Mouse (Mus musculus) hindbrain, postnatal 0 days (tissue): ENCODE measurements around the gene Qpct. TPM values are rescaled to one million over a fixed set of nuclear protein-coding genes. Genes with fewer than 3 reads are reported as not detected.

Experiments used
- ATAC-seq: fragments of 200-750 bp; cut with Nextera tagmentation; 2 replicates; pipeline ENCODE4 v1.8.0; 2017; ENCODE audit warnings: mild to moderate bottlenecking, moderate TSS enrichment, moderate library complexity
- DNase-seq: peaks from one replicate; pipeline ENCODE4 v3.0.0-alpha.2; 2015; ENCODE audit warnings: low spot score
- H3K27ac ChIP-seq: fragments of 300-500 bp; sonication (generic); 2 replicates; pipeline ENCODE4 v1.5.1; 2014; ENCODE audit warnings: mild to moderate bottlenecking
- H3K27me3 ChIP-seq: fragments of 300-500 bp; sonication (generic); 2 replicates; pipeline ENCODE4 v1.6.1; 2014; ENCODE audit warnings: low read length, mixed read lengths; ENCODE audit not compliant: insufficient read depth
- H3K36me3 ChIP-seq: fragments of 300-500 bp; sonication (generic); 2 replicates; pipeline ENCODE4 v1.6.1; 2014; ENCODE audit warnings: low read length, mixed read lengths; ENCODE audit not compliant: insufficient read depth
- H3K4me1 ChIP-seq: fragments of 300-500 bp; sonication (generic); 2 replicates; pipeline ENCODE4 v1.6.1; 2014; ENCODE audit warnings: antibody characterized with exemption, low read length, mixed read lengths; ENCODE audit not compliant: insufficient read depth
- H3K4me2 ChIP-seq: fragments of 300-500 bp; sonication (generic); 2 replicates; pipeline ENCODE4 v1.6.1; 2014; ENCODE audit warnings: low read depth, mild to moderate bottlenecking, low read length, moderate library complexity, mixed read lengths
- H3K4me3 ChIP-seq: fragments of 300-500 bp; sonication (generic); 2 replicates; pipeline ENCODE4 v1.5.1; 2014; ENCODE audit warnings: low read length
- H3K9ac ChIP-seq: fragments of 300-500 bp; sonication (generic); replicated peaks from 2 replicates; pipeline ENCODE4 v1.6.1; 2014; ENCODE audit warnings: mild to moderate bottlenecking, low read length, moderate library complexity, mixed read lengths
- H3K9me3 ChIP-seq: fragments of 300-500 bp; sonication (generic); 2 replicates; pipeline ENCODE4 v1.6.1; 2016; ENCODE audit warnings: low read length, mixed read lengths
- CTCF ChIP-seq: IDR thresholded peaks from 2 replicates; pipeline ENCODE4 v1.5.1; 2016; ENCODE audit warnings: antibody characterized with exemption, control low read depth, low read depth
- WGBS: fragments of 180-500 bp; shearing (Covaris S2); extraction: QIAGEN DNeasy Blood & Tissue Kit; methylation state at CpG from one replicate; pipeline ENCODE4 v1.1.7; 2014; 5-methylcytosine and 5-hydroxymethylcytosine counted together
- polyA plus RNA-seq: library from polyadenylated mRNA; unstranded; fragments of >200 nt; fragmentation: Nextera tagmentation; extraction: Ambion mirVana; gene quantifications from 2 replicates; pipeline ENCODE4 v1.2.1, GENCODE M21; 2015
- total RNA-seq: library from RNA; depleted of rRNA; stranded (reverse); fragments of >200 nt; gene quantifications from 2 replicates; pipeline ENCODE4 v1.2.3, GENCODE M21; 2014; rRNA removed

Gene Qpct
- total and polyA plus RNA-seq, 2 experiments from 2014 or later = 30.8 to 37.3 TPM

GRCm38 (mm10) chr17:79119066-79119465, 67.4 kb downstream of the Qpct start:
- H3K9ac ChIP-seq = no peak overlapping the region
- no peaks in the 10 kb centered on the region for H3K4me1 ChIP-seq
- 77% methylated on average over 1 of the region's 1 CpGs for WGBS
- no peak overlapping the region for H3K4me2 ChIP-seq
- H3K9me3 ChIP-seq = 0 out of 2 replicates have a peak, but pooled peaks cover 5% of the 10 kb centered on the region
- no peak overlapping the region for H3K4me3 ChIP-seq
- no peaks in the 10 kb centered on the region for H3K27me3 ChIP-seq
- H3K27ac ChIP-seq = no peak overlapping the region
- ATAC-seq (no peak), DNase-seq (no peak)
- no peaks in the 10 kb centered on the region for H3K36me3 ChIP-seq
- no peak for TF ChIP-seq CTCF

- Histone ChIP-seq H3K4me1 (no peaks in the 10 kb centered on the region), H3K36me3 (no peaks in the 10 kb centered on the region), H3K27me3 (no peaks in the 10 kb centered on the region), H3K9me3 (0 out of 2 replicates have a peak, but pooled peaks cover 5% of the 10 kb centered on the region), H3K9ac (no peak overlapping the region), H3K4me3 (no peak overlapping the region), H3K4me2 (no peak overlapping the region), H3K27ac (no peak overlapping the region)
- TF ChIP-seq CTCF = no peak
- DNase-seq (no peak), ATAC-seq (no peak)
- 84% methylated on average over 3 of the region's 3 CpGs for WGBS
Measured at GRCm38 (mm10) chr17:79120269-79120668, 68.6 kb downstream of the Qpct start.

- Histone ChIP-seq H3K9ac (no peak overlapping the region), H3K4me2 (no peak overlapping the region), H3K9me3 (no peaks in the 10 kb centered on the region), H3K4me3 (no peak overlapping the region), H3K27ac (no peak overlapping the region), H3K27me3 (no peaks in the 10 kb centered on the region), H3K4me1 (no peaks in the 10 kb centered on the region), H3K36me3 (no peaks in the 10 kb centered on the region)
- TF ChIP-seq CTCF = no peak
- ATAC-seq = no peak
- no peak for DNase-seq
- 59% methylated on average over 8 of the region's 8 CpGs for WGBS
Measured at GRCm38 (mm10) chr17:79133740-79134139, 82.0 kb downstream of the Qpct start.

GRCm38 (mm10) chr17:79135826-79136225, 84.1 kb downstream of the Qpct start:
- H3K9ac ChIP-seq = no peak overlapping the region
- H3K4me3 ChIP-seq = no peak overlapping the region
- no peak overlapping the region for H3K4me2 ChIP-seq
- DNase-seq (no peak), ATAC-seq (no peak)
- H3K27me3 ChIP-seq = no peaks in the 10 kb centered on the region
- H3K27ac ChIP-seq = no peak overlapping the region; the same call in 1 of the 2 replicates
- no peaks in the 10 kb centered on the region for H3K9me3 ChIP-seq
- 75% methylated on average over 6 of the region's 6 CpGs for WGBS
- no peaks in the 10 kb centered on the region for H3K4me1 ChIP-seq
- H3K36me3 ChIP-seq = no peaks in the 10 kb centered on the region
- TF ChIP-seq CTCF = no peak

- H3K9me3 ChIP-seq = no peaks in the 10 kb centered on the region
- H3K4me2 ChIP-seq = no peak overlapping the region
- 47% methylated on average over 2 of the region's 2 CpGs for WGBS
- TF ChIP-seq CTCF = no peak
- no peak overlapping the region for H3K27ac ChIP-seq
- DNase-seq = peak; percentile 60
- H3K4me1 ChIP-seq = no peaks in the 10 kb centered on the region
- no peak overlapping the region for H3K4me3 ChIP-seq
- H3K27me3 ChIP-seq = no peaks in the 10 kb centered on the region
- H3K9ac ChIP-seq = no peak overlapping the region
- H3K36me3 ChIP-seq = no peaks in the 10 kb centered on the region
- peak; percentile 68; the same call in 1 of the 2 replicates for ATAC-seq
Measured at GRCm38 (mm10) chr17:79136401-79136800, 84.7 kb downstream of the Qpct start.

Other genes with a start within 250 kb of the Qpct start
- 38.9 and 48.1 TPM in 2 replicates for gene Heatr5b, start 216.5 kb upstream of the Qpct start, total RNA-seq
- gene Heatr5b, start 216.5 kb upstream of the Qpct start, polyA plus RNA-seq = 9.0 and 9.5 TPM in 2 replicates
- 8.9 and 10.3 TPM in 2 replicates for gene Gpatch11, start 216.3 kb upstream of the Qpct start, total RNA-seq
- 50.2 and 57.0 TPM in 2 replicates for gene Gpatch11, start 216.3 kb upstream of the Qpct start, polyA plus RNA-seq
- 5.1 and 6.3 TPM in 2 replicates for gene Eif2ak2, start 169.3 kb upstream of the Qpct start, total RNA-seq
- gene Eif2ak2, start 169.3 kb upstream of the Qpct start, polyA plus RNA-seq = 5.1 and 7.8 TPM in 2 replicates
- gene Sult6b1, start 144.9 kb upstream of the Qpct start, total RNA-seq = not detected in 2 replicates
- 0.39 and 0.55 TPM in 2 replicates for gene Sult6b1, start 144.9 kb upstream of the Qpct start, polyA plus RNA-seq
- gene Cebpzos, start 135.4 kb upstream of the Qpct start, total RNA-seq = 18.5 and 32.6 TPM in 2 replicates
- 140 and 149 TPM in 2 replicates for gene Cebpzos, start 135.4 kb upstream of the Qpct start, polyA plus RNA-seq
- 11.0 and 13.5 TPM in 2 replicates for gene Cebpz, start 114.8 kb upstream of the Qpct start, total RNA-seq
- 46.4 and 54.0 TPM in 2 replicates for gene Cebpz, start 114.8 kb upstream of the Qpct start, polyA plus RNA-seq
- 19.7 and 28.3 TPM in 2 replicates for gene Ndufaf7, start 114.8 kb upstream of the Qpct start, total RNA-seq
- 59.9 and 61.6 TPM in 2 replicates for gene Ndufaf7, start 114.8 kb upstream of the Qpct start, polyA plus RNA-seq
- gene Prkd3, start 31.1 kb upstream of the Qpct start, total RNA-seq = 24.4 and 27.6 TPM in 2 replicates
- gene Prkd3, start 31.1 kb upstream of the Qpct start, polyA plus RNA-seq = 9.3 and 10.8 TPM in 2 replicates